Mouse (Mus musculus) midbrain, embryonic 12.5 days (tissue): ENCODE measurements around the gene Phactr1. TPM values are rescaled to one million over a fixed set of nuclear protein-coding genes. Genes with fewer than 3 reads are reported as not detected.

ENCODE experiments used
- ATAC-seq: fragments of 200-750 bp; cut with Nextera tagmentation; 2 replicates; pipeline ENCODE4 v1.8.0; 2017; ENCODE audit warnings: low read depth, moderate TSS enrichment, moderate library complexity; ENCODE audit not compliant: low FRiP score
- H3K27ac ChIP-seq: fragments of 300-500 bp; sonication (generic); replicated peaks from 2 replicates; pipeline ENCODE4 v1.5.1; 2016; ENCODE audit warnings: mild to moderate bottlenecking
- H3K27me3 ChIP-seq: fragments of 300-500 bp; sonication (generic); 2 replicates; pipeline ENCODE4 v1.6.1; 2016; ENCODE audit warnings: mild to moderate bottlenecking
- H3K36me3 ChIP-seq: fragments of 300-500 bp; sonication (generic); 2 replicates; pipeline ENCODE4 v1.6.1; 2016
- H3K4me1 ChIP-seq: fragments of 300-500 bp; sonication (generic); 2 replicates; pipeline ENCODE4 v1.6.1; 2016
- H3K4me2 ChIP-seq: fragments of 300-500 bp; sonication (generic); replicated peaks from 2 replicates; pipeline ENCODE4 v1.6.1; 2016; ENCODE audit warnings: mild to moderate bottlenecking, moderate library complexity
- H3K4me3 ChIP-seq: fragments of 300-500 bp; sonication (generic); 2 replicates; pipeline ENCODE4 v1.5.1; 2016; ENCODE audit warnings: mild to moderate bottlenecking
- H3K9ac ChIP-seq: fragments of 300-500 bp; sonication (generic); replicated peaks from 2 replicates; pipeline ENCODE4 v1.6.1; 2016; ENCODE audit warnings: mild to moderate bottlenecking, moderate library complexity
- H3K9me3 ChIP-seq: fragments of 300-500 bp; sonication (generic); 2 replicates; pipeline ENCODE4 v1.6.1; 2016; ENCODE audit warnings: mild to moderate bottlenecking
- WGBS: fragments of 180-500 bp; shearing (Covaris S2); methylation state at CpG from one replicate; pipeline ENCODE4 v1.1.7; 2016; 5-methylcytosine and 5-hydroxymethylcytosine counted together
- polyA plus RNA-seq: library from polyadenylated mRNA; unstranded; fragments of >200 nt; fragmentation: Nextera tagmentation; extraction: Ambion mirVana; gene quantifications from 2 replicates; pipeline ENCODE4 v1.2.1, GENCODE M21; 2016

The Phactr1 gene
- polyA plus RNA-seq, 1 experiment from 2014 or later = 23.2 TPM

- Histone ChIP-seq H3K36me3 (no peaks in the 10 kb centered on the region), H3K27me3 (no peaks in the 10 kb centered on the region; the same call in 1 of the 2 replicates), H3K4me3 (no peak overlapping the region), H3K4me1 (peaks cover 10% of the 10 kb centered on the region; the same call in 1 of the 2 replicates), H3K27ac (no peak overlapping the region), H3K9me3 (peaks cover 3% of the 10 kb centered on the region; the same call in 1 of the 2 replicates), H3K4me2 (no peak overlapping the region), H3K9ac (no peak overlapping the region)
- peak; percentile 34; the same call in 1 of the 2 replicates for ATAC-seq
- WGBS = 30% methylated on average over 10 of the region's 10 CpGs
Measured at GRCm38 (mm10) chr13:42822545-42822944, 142.1 kb downstream of the Phactr1 start.

GRCm38 (mm10) chr13:42823875-42824274, 143.5 kb downstream of the Phactr1 start:
- Histone ChIP-seq H3K27ac (no peak overlapping the region), H3K9ac (no peak overlapping the region), H3K4me3 (no peak overlapping the region), H3K9me3 (peaks cover 3% of the 10 kb centered on the region; the same call in 1 of the 2 replicates), H3K27me3 (no peaks in the 10 kb centered on the region; the same call in 1 of the 2 replicates), H3K4me1 (peaks cover 14% of the 10 kb centered on the region), H3K36me3 (no peaks in the 10 kb centered on the region), H3K4me2 (no peak overlapping the region)
- no peak for ATAC-seq
- 91% methylated on average over 7 of the region's 7 CpGs for WGBS

- Histone ChIP-seq H3K9ac (no peak overlapping the region), H3K27me3 (no peaks in the 10 kb centered on the region), H3K4me1 (peaks cover 11% of the 10 kb centered on the region), H3K36me3 (no peaks in the 10 kb centered on the region), H3K27ac (no peak overlapping the region), H3K9me3 (peaks cover 3% of the 10 kb centered on the region; the same call in 1 of the 2 replicates), H3K4me2 (no peak overlapping the region), H3K4me3 (no peak overlapping the region)
- 61% methylated on average over 8 of the region's 8 CpGs for WGBS
- no peak for ATAC-seq
Measured at GRCm38 (mm10) chr13:42826602-42827001, 146.2 kb downstream of the Phactr1 start.

DNA sequence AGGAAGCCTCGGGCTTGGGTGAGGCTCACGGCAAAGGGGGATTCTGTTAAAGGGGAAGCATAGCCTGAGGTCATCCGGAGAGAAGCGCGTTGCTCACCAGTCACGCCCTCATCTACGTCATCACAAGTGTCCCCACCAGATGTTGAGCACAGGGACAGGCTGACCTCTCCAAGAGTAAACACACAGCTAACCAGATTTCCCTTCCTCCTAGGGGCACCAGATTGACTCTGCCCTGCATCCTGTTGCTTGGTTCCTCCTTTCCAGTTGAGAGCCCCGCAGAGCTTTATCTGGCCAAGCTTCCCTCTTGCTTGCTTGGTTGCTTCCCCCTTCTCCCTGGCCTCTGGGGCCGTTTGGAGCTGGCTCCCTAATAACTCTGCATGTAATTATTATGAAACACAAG, 148.6 kb downstream of the Phactr1 start:
- Histone ChIP-seq H3K4me3 (no peak overlapping the region), H3K27me3 (no peaks in the 10 kb centered on the region), H3K27ac (no peak overlapping the region), H3K36me3 (no peaks in the 10 kb centered on the region), H3K4me2 (no peak overlapping the region), H3K9me3 (peaks cover 3% of the 10 kb centered on the region; the same call in 1 of the 2 replicates), H3K9ac (no peak overlapping the region), H3K4me1 (peaks cover 8% of the 10 kb centered on the region)
- WGBS = 52% methylated on average over 9 of the region's 9 CpGs
- ATAC-seq = no peak

- no peak overlapping the region for H3K4me3 ChIP-seq
- ATAC-seq = no peak
- H3K4me2 ChIP-seq = no peak overlapping the region
- H3K9ac ChIP-seq = no peak overlapping the region
- no peaks in the 10 kb centered on the region for H3K9me3 ChIP-seq
- H3K27me3 ChIP-seq = no peaks in the 10 kb centered on the region
- H3K27ac ChIP-seq = no peak overlapping the region
- 63% methylated on average over 2 of the region's 2 CpGs for WGBS
- H3K36me3 ChIP-seq = no peaks in the 10 kb centered on the region
- 0 out of 2 replicates have a peak, but pooled peaks cover 2% of the 10 kb centered on the region for H3K4me1 ChIP-seq
Measured at GRCm38 (mm10) chr13:42835441-42835840, 155.0 kb downstream of the Phactr1 start.

- Histone ChIP-seq H3K4me1 (0 out of 2 replicates have a peak, but pooled peaks cover 2% of the 10 kb centered on the region), H3K9ac (no peak overlapping the region), H3K27me3 (no peaks in the 10 kb centered on the region), H3K27ac (no peak overlapping the region), H3K9me3 (no peaks in the 10 kb centered on the region), H3K36me3 (no peaks in the 10 kb centered on the region), H3K4me2 (no peak overlapping the region), H3K4me3 (no peak overlapping the region)
- 69% methylated on average over 2 of the region's 2 CpGs for WGBS
- no peak for ATAC-seq
Measured at GRCm38 (mm10) chr13:42839358-42839757, 158.9 kb downstream of the Phactr1 start.

GRCm38 (mm10) chr13:42852086-42852485, 171.7 kb downstream of the Phactr1 start:
- no peaks in the 10 kb centered on the region for H3K9me3 ChIP-seq
- H3K9ac ChIP-seq = no peak overlapping the region
- no peak overlapping the region for H3K4me2 ChIP-seq
- no peak for ATAC-seq
- no peaks in the 10 kb centered on the region for H3K36me3 ChIP-seq
- H3K4me1 ChIP-seq = peaks cover 17% of the 10 kb centered on the region
- 77% methylated on average over 10 of the region's 10 CpGs for WGBS
- H3K27me3 ChIP-seq = no peaks in the 10 kb centered on the region
- no peak overlapping the region for H3K27ac ChIP-seq
- H3K4me3 ChIP-seq = no peak overlapping the region

DNA sequence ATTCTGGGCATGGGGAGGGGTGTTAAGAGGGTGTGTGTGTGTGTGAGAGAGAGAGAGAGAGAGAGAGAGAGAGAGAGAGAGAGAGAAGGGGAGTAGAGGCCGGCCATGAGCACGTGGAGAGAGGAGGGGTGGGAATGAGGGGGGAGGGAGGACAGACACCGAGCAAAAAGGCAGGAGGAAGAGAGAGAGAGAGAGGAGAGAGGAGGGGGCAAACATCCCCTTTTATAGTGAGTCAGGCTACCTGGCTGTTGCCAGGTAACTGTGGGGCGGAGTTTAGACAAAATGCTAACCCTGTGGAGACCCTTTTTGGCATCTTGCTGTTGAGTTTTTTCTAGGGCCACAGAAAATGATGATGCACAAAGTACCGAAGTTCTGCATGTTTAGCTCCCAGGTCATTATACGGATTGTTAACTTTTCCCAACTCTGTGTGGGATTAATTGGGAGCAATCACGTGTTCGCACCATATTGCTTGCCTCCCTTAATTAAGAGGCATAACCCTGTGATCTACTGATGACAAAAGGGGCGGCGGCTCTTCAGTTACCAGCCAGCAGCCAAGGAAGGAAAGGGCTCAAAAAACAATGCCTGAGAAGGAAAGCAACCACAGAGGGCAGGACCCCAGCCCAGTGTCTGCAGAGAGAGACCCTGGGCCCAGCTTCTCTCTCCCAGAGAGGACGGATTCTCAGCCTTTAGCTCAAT, 173.6 kb downstream of the Phactr1 start:
- ATAC-seq = no peak
- WGBS = 15% methylated on average over 11 of the region's 11 CpGs
- Histone ChIP-seq H3K27ac (no peak overlapping the region), H3K4me1 (peaks cover 18% of the 10 kb centered on the region), H3K27me3 (no peaks in the 10 kb centered on the region), H3K9ac (no peak overlapping the region), H3K36me3 (no peaks in the 10 kb centered on the region), H3K4me2 (no peak overlapping the region), H3K9me3 (no peaks in the 10 kb centered on the region), H3K4me3 (no peak overlapping the region)

DNA sequence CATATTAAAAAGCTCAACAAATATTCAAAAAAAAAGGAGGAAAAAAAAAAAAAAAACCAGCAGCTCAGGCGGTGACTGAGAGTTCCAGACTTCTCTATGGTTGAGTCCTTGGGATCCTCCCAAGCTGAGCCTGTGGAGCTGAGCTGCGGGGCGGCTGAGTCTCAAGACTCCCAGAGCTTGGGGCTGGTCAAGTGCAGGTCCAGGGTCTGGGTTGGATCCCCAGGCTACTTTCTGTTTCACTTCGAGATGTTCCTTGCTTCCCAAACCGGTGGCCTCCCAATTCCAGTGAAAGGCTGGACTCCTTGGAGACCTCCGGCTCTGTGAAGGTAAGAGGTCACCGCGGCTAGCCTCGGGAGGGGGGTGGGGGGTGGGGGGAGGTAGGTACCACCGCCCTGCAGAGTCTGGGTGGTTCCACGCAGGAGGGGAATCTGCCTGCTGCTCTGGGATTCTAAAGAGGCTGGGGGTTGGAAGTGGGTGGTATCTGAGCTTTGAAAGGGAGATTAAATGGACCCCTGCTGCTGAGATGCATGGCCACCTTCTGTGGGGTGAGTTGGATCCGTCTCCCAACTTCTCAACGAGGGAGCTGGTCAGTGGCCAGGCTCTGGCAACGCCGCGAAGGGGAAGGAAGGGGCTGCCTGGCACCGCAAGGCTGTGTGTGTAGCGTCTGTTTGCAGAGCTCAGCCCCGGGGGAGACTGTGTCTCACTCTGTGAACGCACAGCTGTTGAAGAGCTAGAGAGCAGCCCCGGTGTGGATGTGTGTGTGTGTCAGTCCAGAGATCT, 185.9 kb downstream of the Phactr1 start:
- Histone ChIP-seq H3K27me3 (no peaks in the 10 kb centered on the region; the same call in 1 of the 2 replicates), H3K9me3 (no peaks in the 10 kb centered on the region), H3K4me2 (peak overlapping the region; percentile 56), H3K4me3 (peak overlapping the region; percentile 27), H3K4me1 (peaks cover 22% of the 10 kb centered on the region), H3K9ac (peak overlapping the region; percentile 22; the same call in 1 of the 2 replicates), H3K27ac (no peak overlapping the region), H3K36me3 (no peaks in the 10 kb centered on the region)
- 3% methylated on average over 20 of the region's 21 CpGs for WGBS
- no peak for ATAC-seq

GRCm38 (mm10) chr13:42867026-42867425, 186.6 kb downstream of the Phactr1 start:
- H3K9me3 ChIP-seq = no peaks in the 10 kb centered on the region
- no peak overlapping the region for H3K9ac ChIP-seq
- no peaks in the 10 kb centered on the region; the same call in 1 of the 2 replicates for H3K27me3 ChIP-seq
- no peak overlapping the region for H3K4me3 ChIP-seq
- peaks cover 22% of the 10 kb centered on the region for H3K4me1 ChIP-seq
- no peaks in the 10 kb centered on the region for H3K36me3 ChIP-seq
- H3K4me2 ChIP-seq = peak overlapping the region; percentile 56
- no peak overlapping the region for H3K27ac ChIP-seq
- 40% methylated on average over 6 of the region's 6 CpGs for WGBS
- no peak for ATAC-seq

GRCm38 (mm10) chr13:42872125-42872524, 191.7 kb downstream of the Phactr1 start:
- H3K4me2 ChIP-seq = no peak overlapping the region
- H3K27ac ChIP-seq = no peak overlapping the region
- no peak overlapping the region for H3K9ac ChIP-seq
- ATAC-seq = no peak
- H3K27me3 ChIP-seq = no peaks in the 10 kb centered on the region; the same call in 1 of the 2 replicates
- no peaks in the 10 kb centered on the region for H3K9me3 ChIP-seq
- WGBS = 61% methylated on average over 1 of the region's 1 CpGs
- H3K4me3 ChIP-seq = no peak overlapping the region
- H3K4me1 ChIP-seq = no peaks in the 10 kb centered on the region
- no peaks in the 10 kb centered on the region for H3K36me3 ChIP-seq

DNA sequence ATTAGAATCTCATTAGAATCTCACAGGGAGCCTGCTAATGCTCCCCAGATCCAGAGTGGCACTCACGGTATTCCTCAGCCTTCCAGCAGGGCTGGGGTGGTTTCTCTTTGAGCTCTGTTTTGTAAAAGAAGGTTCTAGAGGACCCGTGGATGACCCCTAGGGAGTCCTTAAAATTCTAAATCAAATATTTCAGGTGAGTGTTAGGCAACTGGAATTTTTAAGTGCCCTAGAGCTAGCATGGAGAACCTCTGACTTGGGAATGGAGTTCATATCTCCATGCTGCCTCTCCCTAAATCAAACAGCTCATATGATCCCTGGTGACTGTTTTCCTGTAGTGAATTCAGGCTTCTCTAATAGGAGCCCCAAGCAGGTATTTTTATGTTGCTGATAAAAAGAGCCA, 197.9 kb downstream of the Phactr1 start:
- no peak overlapping the region for H3K27ac ChIP-seq
- no peak overlapping the region for H3K9ac ChIP-seq
- no peaks in the 10 kb centered on the region for H3K36me3 ChIP-seq
- WGBS = 42% methylated on average over 2 of the region's 2 CpGs
- no peak overlapping the region for H3K4me2 ChIP-seq
- H3K4me3 ChIP-seq = no peak overlapping the region
- no peaks in the 10 kb centered on the region for H3K27me3 ChIP-seq
- ATAC-seq = no peak
- H3K9me3 ChIP-seq = no peaks in the 10 kb centered on the region
- H3K4me1 ChIP-seq = no peaks in the 10 kb centered on the region
